In genomic region chr4:137728399-137729154, GRCm38 (mm10) we compare ENCODE assay signal across 8 mouse cellular contexts.
A peak's percentile ranks its signal among the peaks of the same experiment; 100 is the strongest.
DNase-seq lines count a peak whose midpoint lies in the region; ATAC-seq lines count a peak whose summit lies in the region.

No protein-coding gene starts in this region.

- peak; percentile 35; the same call in 1 of the 2 replicates for ATAC-seq in embryonic facial prominence, embryonic 11.5 days (replicated peaks; ENCODE audit: insufficient number of reproducible peaks, low FRiP score, low TSS enrichment, low read depth)

- peak; percentile 52 to 71 for DNase-seq in left cerebral cortex, adult 18-20 months (ENCODE audit: low spot score in 2 of 2)
- DNase-seq in left cerebral cortex, adult 11 months (ENCODE audit: low spot score) = no peak
- DNase-seq in embryonic facial prominence, embryonic 11.5 days (ENCODE audit: low spot score) = peak; percentile 37
- DNase-seq in hindbrain, embryonic 10.5 days (ENCODE audit: low spot score) = peak; percentile 72
- DNase-seq in mesoderm, embryonic 11.5 days (ENCODE audit: low read depth, low spot score) = peak; percentile 37
- no peak for DNase-seq in ovary, postnatal 36 days (ENCODE audit: low spot score)
- DNase-seq in natural killer cell, adult 2 months (ENCODE audit: low spot score in 2 of 2) = no peak
- no peak for DNase-seq in thymus, adult 18-20 months

- H3K9ac ChIP-seq in embryonic facial prominence, embryonic 11.5 days (replicated peaks; ENCODE audit: low read length) = no peak overlapping the region

- no peak overlapping the region for H3K27ac ChIP-seq in embryonic facial prominence, embryonic 11.5 days (replicated peaks; ENCODE audit: low read depth, low read length)
- peak overlapping the region; percentile 78 for H3K27ac ChIP-seq in hindbrain, embryonic 10.5 days

- peaks cover 16% of the 10 kb centered on the region for H3K4me1 ChIP-seq in embryonic facial prominence, embryonic 11.5 days (ENCODE audit: control insufficient read depth, insufficient read depth, low read length)
- H3K4me1 ChIP-seq in hindbrain, embryonic 10.5 days (replicated peaks) = peaks cover 66% of the 10 kb centered on the region

- H3K36me3 ChIP-seq in embryonic facial prominence, embryonic 11.5 days (replicated peaks; ENCODE audit: control insufficient read depth, insufficient read depth, low read depth, low read length) = no peaks in the 10 kb centered on the region
- H3K36me3 ChIP-seq in hindbrain, embryonic 10.5 days = no peaks in the 10 kb centered on the region

- H3K4me3 ChIP-seq in embryonic facial prominence, embryonic 11.5 days (ENCODE audit: low read depth, low read length) = peak overlapping the region; percentile 14; the same call in 1 of the 2 replicates
- H3K4me3 ChIP-seq in hindbrain, embryonic 10.5 days = peak overlapping the region; percentile 53

- WGBS in embryonic facial prominence, embryonic 11.5 days = 10% methylated on average over 17 of the region's 17 CpGs
- WGBS in hindbrain, embryonic 10.5 days = 9% methylated on average over 17 of the region's 17 CpGs

- peaks cover 22% of the 10 kb centered on the region for H3K27me3 ChIP-seq in embryonic facial prominence, embryonic 11.5 days (ENCODE audit: control insufficient read depth, insufficient read depth, low read length)
- peaks cover 66% of the 10 kb centered on the region for H3K27me3 ChIP-seq in hindbrain, embryonic 10.5 days (ENCODE audit: insufficient read depth, poor library complexity, severe bottlenecking)

- peak overlapping the region; percentile 40 for H3K4me2 ChIP-seq in embryonic facial prominence, embryonic 11.5 days (ENCODE audit: low read depth, low read length)

- no peaks in the 10 kb centered on the region for H3K9me3 ChIP-seq in embryonic facial prominence, embryonic 11.5 days (replicated peaks; ENCODE audit: control insufficient read depth, low read length)
- no peaks in the 10 kb centered on the region for H3K9me3 ChIP-seq in hindbrain, embryonic 10.5 days

Comparison
In these comparisons a context has a peak if more than half of its experiments do, and no peak if none do; other contexts are left out.
1. DNase-seq: peak in left cerebral cortex, adult 18-20 months (2 of 2), embryonic facial prominence, embryonic 11.5 days (single experiment), hindbrain, embryonic 10.5 days (single experiment) and mesoderm, embryonic 11.5 days (single experiment); none in left cerebral cortex, adult 11 months (single experiment), ovary, postnatal 36 days (single experiment), natural killer cell, adult 2 months (0 of 2) and thymus, adult 18-20 months (0 of 2).